Mouse (Mus musculus): ENCODE measurements around the gene Sp6. TPM values are rescaled to one million over a fixed set of nuclear protein-coding genes. Genes with fewer than 3 reads are reported as not detected.

The Sp6 gene
- total RNA-seq, 4 experiments from 2014 or later = 1.1 to 2.0 (median 1.3) TPM

DNA sequence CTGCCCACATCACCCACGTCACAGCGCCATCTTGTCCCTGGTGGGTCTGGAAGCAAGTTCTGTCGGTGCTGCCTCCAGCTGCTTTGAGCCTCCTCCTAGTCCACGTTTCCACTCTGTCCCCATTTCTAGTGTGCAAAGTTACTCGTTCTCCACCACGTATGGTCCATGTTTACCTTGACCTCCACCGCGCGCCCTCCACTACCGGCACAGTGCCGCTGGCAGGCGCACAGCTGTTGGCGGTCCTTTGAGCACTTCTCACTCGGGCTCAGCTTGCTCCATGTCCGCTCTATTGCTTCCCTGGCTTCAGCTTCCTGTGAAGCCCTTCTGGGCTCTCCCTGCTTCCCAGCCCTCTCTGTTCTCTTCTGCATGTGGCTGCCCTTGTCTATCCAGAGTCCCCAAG is 31.7 kb upstream of the Sp6 start:
- no peak for DNase-seq (ENCODE audit: low spot score in 2 of 2)

DNA sequence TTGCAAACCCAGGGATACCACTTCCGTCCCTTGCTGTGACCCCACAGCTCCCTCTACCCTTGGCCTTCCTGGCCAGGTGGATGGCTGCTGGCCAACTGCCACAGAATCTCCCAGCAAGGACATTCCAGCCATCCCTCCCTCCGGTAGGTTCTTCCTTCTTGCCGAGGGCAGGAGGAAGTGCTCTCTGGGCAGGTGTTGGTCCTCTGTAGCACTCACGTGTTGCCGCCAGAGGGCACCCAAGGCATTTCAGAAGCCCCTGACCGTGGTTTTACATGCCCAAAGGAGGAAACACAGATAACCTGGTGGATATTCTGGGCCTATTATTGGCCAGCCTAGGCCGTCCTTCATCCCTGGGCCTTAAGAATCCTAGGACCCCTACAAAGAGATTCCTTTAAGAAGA is 30.8 kb upstream of the Sp6 start:
- peak; percentile 65 to 69 for DNase-seq (ENCODE audit: low spot score in 2 of 2)

DNA sequence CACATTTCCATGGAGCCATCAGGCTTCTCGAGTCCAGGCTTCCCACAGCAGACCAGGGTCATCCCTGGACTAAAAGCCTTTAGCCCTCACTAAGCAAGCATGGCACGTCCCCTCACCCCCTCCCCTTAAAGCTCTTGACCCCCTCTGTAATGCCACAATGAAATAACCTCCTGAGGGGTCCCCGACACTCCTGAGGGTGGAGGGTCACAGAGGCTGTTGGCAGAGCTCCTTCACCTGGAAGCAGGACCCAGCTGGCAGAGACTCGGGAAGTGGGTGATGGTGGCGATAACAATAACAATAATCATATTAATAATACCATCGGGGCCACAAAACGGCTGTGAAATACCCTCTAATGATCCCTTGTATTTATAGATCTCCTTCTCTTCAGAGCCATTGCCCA is 30.3 kb upstream of the Sp6 start, which contains the start of gene Sp2:
Sp2 (minus strand) TSS at position 101 of the 400 bp plus-strand sequence.
- no peak for DNase-seq (ENCODE audit: low spot score in 2 of 2)

DNA sequence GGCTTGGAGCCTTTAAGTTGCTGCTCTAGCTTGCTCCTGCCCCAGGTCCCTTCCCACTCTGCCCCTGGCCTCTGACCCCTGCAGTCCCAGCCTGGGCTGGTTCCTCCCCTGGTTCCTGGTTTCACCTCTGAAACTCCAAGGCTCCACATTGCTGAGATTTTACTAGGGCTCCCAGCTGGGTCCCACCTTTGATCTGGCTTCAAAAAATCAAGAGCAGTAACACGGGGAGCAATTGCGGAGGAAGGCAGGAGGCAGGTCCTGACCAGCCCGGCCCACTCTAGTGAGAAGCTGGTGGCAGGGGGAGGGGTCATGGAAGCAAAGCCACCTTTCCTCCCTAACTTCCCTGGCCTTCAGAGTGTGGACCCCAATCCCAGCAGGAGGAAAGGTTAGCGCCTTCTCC is 28.3 kb upstream of the Sp6 start:
- no peak for DNase-seq (ENCODE audit: low spot score in 2 of 2)

DNA sequence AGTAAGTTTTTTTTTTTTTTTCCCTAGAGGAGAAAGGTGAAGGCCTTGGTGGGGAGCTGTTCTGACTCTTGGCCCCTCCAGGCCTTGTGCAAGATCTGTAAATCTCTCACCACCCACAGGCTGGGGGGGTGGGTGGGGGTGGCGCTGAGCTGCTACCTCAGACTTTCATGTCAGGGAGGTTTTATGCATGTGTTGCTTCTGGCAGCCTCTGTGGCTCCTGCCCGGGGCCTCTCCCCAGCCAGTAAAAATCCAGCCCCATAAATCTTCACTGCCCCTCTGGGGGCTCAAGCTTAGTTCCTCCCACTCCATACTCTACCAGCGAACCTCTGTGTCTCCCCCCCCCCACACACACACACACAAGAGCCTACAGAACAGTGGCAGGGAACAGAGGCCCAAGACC is 26.7 kb upstream of the Sp6 start:
- DNase-seq (ENCODE audit: low spot score in 2 of 2) = no peak

- no peak for DNase-seq (ENCODE audit: low spot score in 2 of 2)
Observed at GRCm38 (mm10) chr11:96987873-96988655, 25.1 kb upstream of the Sp6 start.

DNA sequence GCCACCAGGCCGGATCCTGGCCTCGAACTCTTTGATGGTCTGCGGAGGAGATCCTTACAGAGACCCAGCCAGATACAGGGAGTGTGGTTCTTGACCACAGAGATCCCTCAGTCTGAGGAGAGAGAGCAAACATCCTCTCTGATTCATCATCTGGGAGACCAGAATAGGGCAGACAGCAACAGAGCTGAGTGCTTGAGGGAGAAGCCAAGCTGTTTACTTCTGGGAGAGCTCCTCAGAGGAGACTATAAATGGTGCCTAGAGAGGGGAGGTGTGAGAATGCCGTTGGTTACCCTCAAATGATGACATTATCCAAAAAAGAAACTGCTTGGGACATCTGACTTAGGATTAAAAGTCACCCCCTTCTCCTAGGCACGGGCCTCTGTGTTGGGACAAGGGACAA is 21.7 kb upstream of the Sp6 start:
- DNase-seq (ENCODE audit: low spot score in 2 of 2) = no peak

- no peak for DNase-seq (ENCODE audit: low spot score in 2 of 2)
Observed at GRCm38 (mm10) chr11:96992722-96993311, 20.4 kb upstream of the Sp6 start.

DNA sequence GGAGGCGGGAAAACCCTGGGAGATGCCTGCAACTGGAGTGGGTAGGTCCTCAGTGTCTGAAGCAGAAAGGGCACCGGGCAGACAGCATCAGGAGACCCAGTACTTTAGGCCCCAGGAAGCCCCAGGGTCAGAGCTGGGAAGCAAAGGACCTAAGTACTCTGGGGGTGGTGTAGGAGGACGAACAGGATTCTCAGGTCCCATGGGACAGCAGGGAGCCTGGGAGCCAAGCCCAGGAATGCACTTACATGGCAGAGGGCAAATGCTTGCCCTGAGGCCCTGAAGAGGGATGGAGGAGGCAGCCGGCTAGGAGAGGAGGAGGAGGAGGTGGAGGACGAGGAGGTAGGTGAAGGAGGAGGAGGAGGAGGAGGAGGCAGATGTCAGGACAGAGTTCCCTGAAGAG is 18.2 kb upstream of the Sp6 start:
- DNase-seq (ENCODE audit: low spot score in 2 of 2) = no peak

DNA sequence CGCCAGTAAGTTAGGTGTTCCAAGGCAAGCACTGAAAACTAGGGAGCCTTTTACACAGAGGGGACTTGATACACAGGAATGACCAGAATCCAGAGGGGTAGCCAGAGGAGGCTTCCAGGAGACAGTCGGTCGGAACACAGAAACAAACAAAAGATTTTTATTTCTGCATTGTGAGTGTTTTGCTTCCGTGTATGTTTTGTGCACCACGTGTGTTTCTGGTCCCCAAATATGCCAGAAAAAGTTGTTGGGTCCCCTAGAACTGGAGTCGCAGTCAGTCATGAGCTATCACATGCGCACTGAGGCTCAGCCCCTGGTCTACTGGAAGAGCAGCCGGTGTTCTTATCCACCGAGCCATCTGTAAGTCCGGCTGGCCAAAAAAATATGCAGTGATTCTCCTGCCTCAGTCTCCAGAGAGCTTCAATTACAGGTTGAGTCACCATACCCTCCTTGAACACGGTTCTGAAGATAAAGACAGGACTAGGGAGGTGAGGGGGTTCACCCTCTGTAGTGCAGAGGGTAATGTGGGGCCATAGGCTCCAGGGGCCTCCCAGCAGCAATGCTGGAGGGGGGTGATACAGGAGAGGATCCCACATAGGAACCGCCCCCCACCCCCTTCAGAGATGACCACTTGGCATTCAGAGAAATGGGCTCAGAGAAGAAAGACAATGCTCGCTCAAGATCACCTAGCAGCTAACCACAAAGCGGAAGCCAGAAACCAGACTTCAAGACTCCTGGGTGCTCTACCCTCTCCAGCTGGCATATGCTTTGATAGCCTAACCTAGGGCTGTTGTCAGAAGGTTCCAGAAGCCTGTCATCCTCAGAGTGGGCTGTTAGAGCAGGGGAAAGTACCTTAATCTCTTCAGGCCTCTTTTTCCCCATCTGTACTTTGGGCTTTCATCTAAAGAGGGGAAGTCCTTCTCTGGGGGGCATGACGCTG is 17.1 kb upstream of the Sp6 start:
- DNase-seq (ENCODE audit: low spot score in 2 of 2) = no peak

GRCm38 (mm10) chr11:96996773-96997379 is 16.3 kb upstream of the Sp6 start:
- DNase-seq (ENCODE audit: low spot score in 2 of 2) = no peak

DNA sequence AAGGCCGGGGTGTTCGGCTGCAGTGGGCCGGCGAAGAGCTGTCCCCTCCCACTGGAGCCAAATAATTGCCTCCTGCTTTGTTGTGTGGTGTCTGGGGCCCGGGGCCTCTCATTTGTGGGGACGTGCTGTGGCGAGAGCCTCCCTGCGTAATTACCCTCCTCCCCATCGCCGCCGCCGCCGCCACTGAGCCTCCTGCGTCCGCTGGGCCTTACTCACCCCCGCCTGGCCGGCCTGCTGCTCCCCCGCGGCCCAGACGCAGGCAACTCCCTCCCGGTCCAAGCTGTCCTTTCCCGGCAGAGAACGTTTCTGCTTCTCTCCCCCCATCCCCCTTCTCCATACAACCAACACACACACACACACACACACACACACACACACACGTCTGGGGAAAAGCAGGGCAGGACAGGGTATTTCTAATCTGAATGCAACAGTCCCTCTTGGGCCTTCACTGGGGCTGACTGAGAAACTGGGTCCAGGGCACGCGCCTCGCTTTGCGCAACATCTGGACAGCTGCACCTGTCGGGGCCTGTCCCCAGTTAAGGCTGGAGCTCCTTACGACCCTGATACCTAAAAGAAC is 15.7 kb upstream of the Sp6 start:
- DNase-seq (ENCODE audit: low spot score in 2 of 2) = no peak

DNA sequence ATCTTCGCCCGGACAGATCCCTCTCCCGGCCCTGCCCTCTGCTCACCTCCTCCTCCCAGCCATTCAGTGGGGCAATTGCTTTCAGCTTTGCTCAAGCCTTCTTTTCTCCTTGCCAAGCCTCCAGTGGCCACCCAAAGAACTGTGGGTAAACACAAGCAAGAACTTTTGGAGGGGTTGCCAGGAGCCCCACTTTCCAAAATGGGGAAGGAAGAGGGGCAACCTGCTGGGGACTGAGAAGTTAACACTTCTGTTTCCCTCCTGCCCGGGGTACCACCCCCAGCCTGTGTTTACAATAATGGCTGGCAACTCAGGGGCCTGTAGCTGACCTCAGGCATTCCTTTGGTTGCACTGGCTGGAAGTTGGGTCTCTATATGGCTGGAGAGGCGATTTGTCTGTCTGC is 10.0 kb upstream of the Sp6 start:
- no peak for DNase-seq (ENCODE audit: low spot score in 2 of 2)

DNA sequence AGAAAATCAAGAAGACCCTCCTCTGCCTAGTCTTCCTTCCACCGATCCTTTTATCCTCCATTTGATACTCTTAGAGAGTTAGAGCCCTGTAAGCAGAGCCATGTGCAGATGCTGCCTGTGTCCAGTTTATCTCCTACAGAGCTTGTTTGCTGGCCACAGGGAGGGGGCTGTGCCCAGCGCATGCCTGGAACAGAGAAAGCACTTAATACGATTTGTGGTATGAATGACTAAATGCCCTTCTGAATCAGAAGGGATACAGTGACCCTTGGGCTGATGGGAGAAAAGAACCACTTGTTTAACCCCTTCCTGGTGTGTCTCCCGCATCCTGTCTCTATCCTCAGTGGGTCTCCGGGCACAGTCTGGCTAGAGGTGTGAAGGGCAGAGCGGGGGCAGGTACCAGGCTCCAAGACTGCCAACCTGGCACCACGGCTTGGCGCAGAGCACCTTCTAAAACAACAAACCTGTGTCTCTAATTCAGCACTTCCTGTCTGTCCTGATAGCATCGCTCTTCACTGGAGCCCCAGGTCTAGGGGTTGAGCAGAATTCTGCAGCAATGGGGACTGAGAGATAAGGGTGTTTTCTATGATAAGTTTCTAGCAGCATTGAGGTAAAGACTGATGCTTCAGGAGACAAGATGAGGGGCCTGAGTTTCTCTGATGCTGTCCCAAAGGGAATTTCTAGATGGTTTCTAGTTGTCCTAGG is 6.0 kb upstream of the Sp6 start:
- no peak for DNase-seq (ENCODE audit: low spot score in 2 of 2)

DNA sequence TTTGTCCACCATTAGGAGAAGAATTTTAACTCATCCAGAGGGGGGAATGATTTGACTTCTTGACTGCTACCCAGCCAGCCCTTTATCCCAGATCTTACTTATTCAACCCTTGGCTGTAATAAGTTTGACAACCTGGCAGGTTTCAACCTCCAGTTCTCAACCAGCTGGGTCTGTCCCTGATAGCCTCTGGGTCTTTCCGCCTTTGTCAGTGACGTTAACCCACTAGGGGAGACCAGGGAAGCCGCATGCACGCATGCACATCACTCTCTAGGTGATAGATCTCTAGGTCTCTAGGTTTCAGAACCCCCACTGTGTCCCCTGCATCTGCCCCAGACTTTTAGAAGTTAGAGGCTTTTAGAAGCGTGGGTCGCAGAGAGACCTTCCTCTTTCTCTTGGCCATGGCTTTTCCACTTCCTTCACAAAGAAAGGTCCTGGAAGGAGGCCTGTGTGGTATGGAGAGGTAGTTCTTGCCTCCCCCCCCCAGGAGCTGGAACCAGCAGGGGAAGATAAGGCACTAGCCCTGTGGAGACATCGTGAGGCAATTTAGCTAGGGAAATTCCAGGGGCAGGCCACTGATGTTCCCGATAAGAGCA is 3.9 kb upstream of the Sp6 start:
- DNase-seq (ENCODE audit: low spot score in 2 of 2) = no peak

- DNase-seq (ENCODE audit: low spot score in 2 of 2) = no peak
Observed at GRCm38 (mm10) chr11:97017696-97018582, 4.7 kb downstream of the Sp6 start.

DNA sequence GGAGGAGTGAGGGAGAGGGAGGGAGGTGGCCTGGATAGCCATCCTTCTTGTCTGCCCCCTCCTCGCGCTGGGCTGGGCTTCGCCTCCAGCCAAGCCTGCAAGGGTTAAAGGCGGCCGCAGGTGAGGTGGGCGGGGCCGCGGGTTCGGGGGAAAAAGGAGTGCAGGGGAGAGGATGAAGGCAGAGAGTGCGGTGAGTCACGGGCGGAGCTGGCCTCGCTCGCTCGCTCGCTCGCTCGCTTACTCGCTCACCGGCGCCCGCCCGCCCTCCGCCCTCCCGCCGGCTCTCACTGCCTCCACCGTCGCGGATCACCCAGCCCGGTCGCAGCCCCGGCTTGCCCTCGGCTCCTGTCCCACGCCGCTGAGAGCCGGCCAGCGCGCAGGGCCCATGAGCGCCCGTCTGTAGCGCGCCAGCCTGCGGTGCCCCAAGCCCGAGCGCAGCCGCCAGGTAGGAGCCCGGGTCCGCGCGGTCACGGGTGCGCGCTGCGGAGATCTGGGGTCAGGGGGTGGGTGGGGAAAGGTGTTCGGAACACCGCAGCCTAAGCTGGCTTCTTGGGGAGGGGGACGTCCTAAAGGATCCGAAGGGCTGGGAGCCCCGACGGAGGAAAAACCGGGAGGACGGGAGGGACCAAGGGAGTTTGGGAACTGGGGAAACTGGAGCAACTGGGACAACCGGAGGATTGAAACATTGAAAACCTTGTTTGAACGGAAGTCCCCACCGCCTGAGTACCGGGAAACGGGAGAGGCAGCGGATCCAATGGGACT is 5.6 kb downstream of the Sp6 start:
- DNase-seq (ENCODE audit: low spot score in 2 of 2) = no peak

DNA sequence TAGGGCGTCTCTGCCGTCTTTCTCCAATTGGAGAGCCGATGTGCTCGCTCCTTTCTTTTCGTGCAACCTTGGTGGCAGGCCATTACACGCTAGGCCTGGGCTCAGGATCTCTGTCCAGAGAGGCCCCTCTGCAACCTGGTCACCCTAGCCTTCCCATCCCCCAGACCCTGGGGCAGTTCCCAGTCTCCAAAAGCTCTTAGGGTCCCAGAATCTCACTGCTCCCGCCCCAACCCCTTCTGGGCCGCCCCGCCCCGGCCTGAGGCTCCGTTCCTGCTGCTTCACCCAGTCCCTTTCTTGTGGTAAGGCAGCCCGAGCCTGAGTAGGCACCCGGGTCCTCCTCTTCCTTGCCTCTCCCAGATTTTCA is 6.1 kb downstream of the Sp6 start:
- DNase-seq (ENCODE audit: low spot score in 2 of 2) = no peak

Measured in left cerebral cortex, adult 8-10 months (tissue).